Mouse (Mus musculus): ENCODE data around the gene Tnfrsf14. TPM values are rescaled to one million over a fixed set of nuclear protein-coding genes. Genes with fewer than 3 reads are reported as not detected.

Tnfrsf14 gene
- total RNA-seq, 1 experiment, result 0.85 TPM

DNA sequence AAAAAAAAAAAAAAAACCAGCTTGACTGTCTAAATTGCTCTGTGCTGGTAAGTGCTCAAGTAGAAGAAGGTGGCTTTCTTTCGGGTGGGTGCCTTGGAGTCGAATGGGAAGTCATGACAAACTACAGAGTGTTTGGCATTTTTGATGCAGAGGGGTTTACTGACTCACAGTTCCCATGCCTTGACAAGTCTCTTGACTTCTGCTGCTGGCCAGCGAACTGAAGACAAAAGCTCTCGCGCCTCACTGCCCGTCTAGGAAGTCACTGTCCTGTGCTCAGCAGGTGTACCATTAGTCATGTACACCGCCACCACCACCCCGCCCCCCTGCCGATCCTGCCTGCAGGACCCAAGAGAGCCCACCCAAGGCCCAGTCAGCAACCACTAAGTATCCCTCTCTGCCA is 28.2 kb upstream of the Tnfrsf14 start:
- peaks cover 2 to 16% of the 10 kb centered on the region in 2 experiments; a peak in 2 of 4 replicates for H3K4me1 ChIP-seq (ENCODE audit: control insufficient read depth in 2 of 2, insufficient read depth in 2 of 2, low read length in 2 of 2, poor library complexity in 1 of 2)
- TF ChIP-seq HCFC1 (IDR thresholded peaks at IDR 0.05; ENCODE audit: borderline replicate concordance, insufficient read depth, low read length) (no peak), MAFK (IDR thresholded peaks at IDR 0.05; ENCODE audit: insufficient read depth, low read depth, low read length) (no peak), ZC3H11A (IDR thresholded peaks at IDR 0.05; ENCODE audit: borderline replicate concordance, low read depth, low read length) (no peak), CHD2 (IDR thresholded peaks at IDR 0.05; ENCODE audit: low read depth, low read length) (no peak), ZNF384 (IDR thresholded peaks at IDR 0.05; ENCODE audit: low read depth, low read length) (no peak)
- H3K27ac ChIP-seq (ENCODE audit: insufficient read depth, low read depth, low read length, poor library complexity, severe bottlenecking), result no peak overlapping the region

DNA sequence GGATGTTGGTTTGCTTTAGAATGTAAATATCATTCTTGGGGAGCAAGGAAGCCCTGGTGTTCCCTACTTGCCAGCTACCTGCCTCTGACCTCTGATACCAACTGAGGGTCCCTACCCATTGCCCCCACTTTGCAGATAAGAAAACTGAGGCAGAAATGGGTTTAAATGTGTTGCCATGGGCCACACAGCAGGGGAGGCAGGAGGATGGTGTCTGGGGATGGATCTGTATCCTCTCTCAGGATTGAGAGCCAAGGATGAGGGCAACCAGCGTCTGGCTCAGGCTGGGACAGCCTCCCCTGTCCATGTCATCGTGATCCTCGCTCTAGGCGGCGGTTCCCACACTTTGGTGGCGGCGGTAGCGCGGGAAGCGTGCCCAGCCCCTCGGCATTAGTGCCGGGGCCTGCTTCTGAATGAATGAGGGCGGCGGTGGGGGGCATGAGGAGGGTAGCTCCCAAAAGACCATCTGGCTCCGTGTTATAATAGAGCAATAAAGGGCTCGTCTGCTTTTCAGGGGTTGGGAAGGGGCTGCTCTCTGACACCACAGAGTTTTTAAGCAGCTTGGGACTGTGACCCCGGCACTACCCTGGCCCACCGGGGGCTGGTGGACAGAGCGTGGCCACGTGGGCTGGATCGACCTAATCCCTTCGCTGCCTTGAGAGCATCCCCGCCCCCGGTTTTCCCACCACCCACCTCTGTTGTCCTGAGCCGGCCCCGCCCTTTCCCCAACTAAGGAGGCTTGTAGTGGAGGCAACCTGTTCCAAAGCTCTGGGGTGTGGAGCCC is 24.3 kb upstream of the Tnfrsf14 start:
- TF ChIP-seq CHD2 (IDR thresholded peaks at IDR 0.05; ENCODE audit: low read depth, low read length) (no peak), MAFK (IDR thresholded peaks at IDR 0.05; ENCODE audit: insufficient read depth, low read depth, low read length) (no peak), ZC3H11A (IDR thresholded peaks at IDR 0.05; ENCODE audit: borderline replicate concordance, low read depth, low read length) (no peak), HCFC1 (IDR thresholded peaks at IDR 0.05; ENCODE audit: borderline replicate concordance, insufficient read depth, low read length) (no peak), ZNF384 (IDR thresholded peaks at IDR 0.05; ENCODE audit: low read depth, low read length) (no peak)
- Histone ChIP-seq H3K9me3 (ENCODE audit: control insufficient read depth, insufficient read depth, low read depth, low read length) (no peaks in the 10 kb centered on the region), H3K4me3 (ENCODE audit: insufficient read depth in 1 of 2, low read depth in 1 of 2, low read length in 2 of 2, poor library complexity in 1 of 2, severe bottlenecking in 1 of 2) (peak overlapping the region in 1 of 2 experiments; percentile 13; a peak in 2 of 4 replicates), H3K36me3 (ENCODE audit: control insufficient read depth, insufficient read depth, low read length, poor library complexity, severe bottlenecking) (no peaks in the 10 kb centered on the region), H3K9ac (ENCODE audit: insufficient read depth, low read depth, low read length, poor library complexity, severe bottlenecking) (no peak overlapping the region), H3K4me1 (ENCODE audit: control insufficient read depth in 2 of 2, insufficient read depth in 2 of 2, low read length in 2 of 2, poor library complexity in 1 of 2) (peaks cover 2 to 11% of the 10 kb centered on the region in 2 experiments; a peak in 2 of 4 replicates), H3K27ac (ENCODE audit: insufficient read depth, low read depth, low read length, poor library complexity, severe bottlenecking) (no peak overlapping the region)
- DNase-seq (ENCODE audit: low read depth, low spot score), result no peak
- in situ Hi-C loops (cut with MboI; ENCODE audit: low sequenced_read_pairs in 2 of 2, unreplicated experiment in 2 of 2), result no loop called here

More for the DNA sequence above, 28.2 kb upstream of the Tnfrsf14 start:
- Histone ChIP-seq H3K36me3 (ENCODE audit: control insufficient read depth, insufficient read depth, low read length, poor library complexity, severe bottlenecking) (no peaks in the 10 kb centered on the region), H3K9ac (ENCODE audit: insufficient read depth, low read depth, low read length, poor library complexity, severe bottlenecking) (no peak overlapping the region), H3K4me3 (ENCODE audit: insufficient read depth in 1 of 2, low read depth in 1 of 2, low read length in 2 of 2, poor library complexity in 1 of 2, severe bottlenecking in 1 of 2) (no peak overlapping the region), H3K9me3 (ENCODE audit: control insufficient read depth, insufficient read depth, low read depth, low read length) (no peaks in the 10 kb centered on the region)
- no peak for DNase-seq (ENCODE audit: low read depth, low spot score)
- in situ Hi-C loops (cut with MboI; ENCODE audit: low sequenced_read_pairs in 2 of 2, unreplicated experiment in 2 of 2), result no loop called here

DNA sequence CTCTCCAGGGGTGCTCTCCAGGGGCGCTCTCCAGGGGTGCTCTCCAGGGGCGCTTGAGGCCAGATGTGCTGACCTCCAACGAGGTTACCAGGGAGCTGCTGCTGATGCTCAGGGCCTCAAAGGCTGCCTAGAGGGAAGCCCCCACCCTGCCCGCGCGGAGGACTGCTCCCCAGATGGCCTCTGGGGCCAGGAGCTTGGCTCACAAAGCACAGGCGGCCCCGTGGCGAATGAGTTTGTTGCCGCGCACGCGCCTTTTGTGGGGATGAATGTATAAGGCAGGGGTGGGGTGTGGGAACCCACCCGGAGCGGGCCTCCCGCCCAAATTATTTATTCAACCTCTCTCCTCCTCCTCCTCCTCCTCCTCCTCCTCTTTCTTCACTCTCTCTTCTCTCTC is 21.2 kb upstream of the Tnfrsf14 start:
- in situ Hi-C loops (cut with MboI; ENCODE audit: low sequenced_read_pairs in 2 of 2, unreplicated experiment in 2 of 2), result no loop called here
- Histone ChIP-seq H3K9me3 (ENCODE audit: control insufficient read depth, insufficient read depth, low read depth, low read length) (no peaks in the 10 kb centered on the region), H3K36me3 (ENCODE audit: control insufficient read depth, insufficient read depth, low read length, poor library complexity, severe bottlenecking) (no peaks in the 10 kb centered on the region), H3K4me3 (ENCODE audit: insufficient read depth in 1 of 2, low read depth in 1 of 2, low read length in 2 of 2, poor library complexity in 1 of 2, severe bottlenecking in 1 of 2) (no peak overlapping the region), H3K4me1 (ENCODE audit: control insufficient read depth in 2 of 2, insufficient read depth in 2 of 2, low read length in 2 of 2, poor library complexity in 1 of 2) (peaks cover 2 to 10% of the 10 kb centered on the region in 2 experiments; a peak in 2 of 4 replicates), H3K9ac (ENCODE audit: insufficient read depth, low read depth, low read length, poor library complexity, severe bottlenecking) (no peak overlapping the region), H3K27ac (ENCODE audit: insufficient read depth, low read depth, low read length, poor library complexity, severe bottlenecking) (no peak overlapping the region)
- DNase-seq (ENCODE audit: low read depth, low spot score), result no peak
- TF ChIP-seq HCFC1 (IDR thresholded peaks at IDR 0.05; ENCODE audit: borderline replicate concordance, insufficient read depth, low read length) (no peak), MAFK (IDR thresholded peaks at IDR 0.05; ENCODE audit: insufficient read depth, low read depth, low read length) (no peak)

DNA sequence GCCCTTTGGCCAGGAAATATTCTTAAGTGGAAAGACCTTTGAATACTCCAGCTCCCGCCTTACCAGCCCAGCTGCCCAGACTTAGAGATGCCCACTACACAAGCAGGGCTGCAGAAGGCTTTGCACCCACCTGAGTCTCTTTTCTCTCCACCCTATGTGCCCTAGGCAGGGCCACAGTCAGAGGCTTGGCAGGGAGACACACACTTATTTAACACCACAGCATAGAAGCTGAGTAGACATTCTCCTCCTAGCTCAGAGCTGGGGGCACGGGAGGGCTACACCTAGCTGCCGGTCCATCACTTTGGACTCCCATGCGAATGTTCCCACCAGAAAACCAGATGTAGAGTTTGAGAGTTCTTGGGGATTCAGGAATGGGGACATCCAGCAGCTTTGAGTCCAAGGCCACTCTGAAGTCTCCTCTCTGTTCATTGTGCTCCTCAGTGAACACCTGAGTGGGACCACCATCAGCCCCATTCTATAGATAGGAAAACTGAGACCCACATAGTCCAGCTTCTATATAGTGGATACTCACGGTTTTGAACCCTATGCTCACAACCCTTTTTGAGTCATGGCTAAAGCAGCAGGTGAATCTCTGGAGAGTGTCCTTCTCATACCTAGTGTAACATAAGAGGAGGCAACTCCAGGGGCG is 20.7 kb upstream of the Tnfrsf14 start:
- in situ Hi-C loops (cut with MboI; ENCODE audit: low sequenced_read_pairs in 2 of 2, unreplicated experiment in 2 of 2), result no loop called here
- DNase-seq (ENCODE audit: low read depth, low spot score), result no peak
- Histone ChIP-seq H3K36me3 (ENCODE audit: control insufficient read depth, insufficient read depth, low read length, poor library complexity, severe bottlenecking) (no peaks in the 10 kb centered on the region), H3K27ac (ENCODE audit: insufficient read depth, low read depth, low read length, poor library complexity, severe bottlenecking) (no peak overlapping the region), H3K4me3 (ENCODE audit: insufficient read depth in 1 of 2, low read depth in 1 of 2, low read length in 2 of 2, poor library complexity in 1 of 2, severe bottlenecking in 1 of 2) (no peak overlapping the region), H3K9me3 (ENCODE audit: control insufficient read depth, insufficient read depth, low read depth, low read length) (no peaks in the 10 kb centered on the region), H3K4me1 (ENCODE audit: control insufficient read depth in 2 of 2, insufficient read depth in 2 of 2, low read length in 2 of 2, poor library complexity in 1 of 2) (peaks cover 2 to 11% of the 10 kb centered on the region in 2 experiments; a peak in 2 of 4 replicates), H3K9ac (ENCODE audit: insufficient read depth, low read depth, low read length, poor library complexity, severe bottlenecking) (no peak overlapping the region)
- TF ChIP-seq MAFK (IDR thresholded peaks at IDR 0.05; ENCODE audit: insufficient read depth, low read depth, low read length) (no peak), ZNF384 (IDR thresholded peaks at IDR 0.05; ENCODE audit: low read depth, low read length) (no peak), CHD2 (IDR thresholded peaks at IDR 0.05; ENCODE audit: low read depth, low read length) (no peak), ZC3H11A (IDR thresholded peaks at IDR 0.05; ENCODE audit: borderline replicate concordance, low read depth, low read length) (no peak), HCFC1 (IDR thresholded peaks at IDR 0.05; ENCODE audit: borderline replicate concordance, insufficient read depth, low read length) (no peak)

Data from ES-E14 (cell line).